Mouse (Mus musculus) E14TG2a.4 (cell line): ENCODE measurements at regions not wholly inside any gene's neighbourhood (a gene's known extent, or its start where the extent isn't known, plus 50 kb on each side); places are given as distances from the start of the nearest gene placed in this dataset.

Experiments used
- H3K27me3 ChIP-seq: 2 replicates; pipeline ENCODE4 v1.6.1; 2014; ENCODE audit warnings: low read length, control low read depth; ENCODE audit not compliant: insufficient read depth
- H3K36me3 ChIP-seq: 2 replicates; pipeline ENCODE4 v1.6.1; 2014; ENCODE audit warnings: low read length, control low read depth; ENCODE audit not compliant: insufficient read depth
- H3K4me1 ChIP-seq: replicated peaks from 2 replicates; pipeline ENCODE4 v1.6.1; 2014; ENCODE audit warnings: low read depth, low read length, control low read depth
- H3K4me3 ChIP-seq: replicated peaks from 2 replicates; pipeline ENCODE4 v1.5.1; 2014; ENCODE audit warnings: mild to moderate bottlenecking, low read length
- H3K9me3 ChIP-seq: 2 replicates; pipeline ENCODE4 v1.6.1; 2014; ENCODE audit warnings: low read length, control low read depth
- CTCF ChIP-seq: conservative IDR thresholded peaks from 2 replicates; pipeline ENCODE4 v1.5.1; 2014; ENCODE audit warnings: low read length
- NANOG ChIP-seq: IDR thresholded peaks from 2 replicates; pipeline ENCODE4 v1.6.1; 2014; ENCODE audit warnings: borderline replicate concordance, low read length, mixed read lengths
- POU5F1 ChIP-seq: IDR thresholded peaks from 2 replicates; pipeline ENCODE4 v1.6.1; 2014; ENCODE audit warnings: low read length, borderline replicate concordance

DNA sequence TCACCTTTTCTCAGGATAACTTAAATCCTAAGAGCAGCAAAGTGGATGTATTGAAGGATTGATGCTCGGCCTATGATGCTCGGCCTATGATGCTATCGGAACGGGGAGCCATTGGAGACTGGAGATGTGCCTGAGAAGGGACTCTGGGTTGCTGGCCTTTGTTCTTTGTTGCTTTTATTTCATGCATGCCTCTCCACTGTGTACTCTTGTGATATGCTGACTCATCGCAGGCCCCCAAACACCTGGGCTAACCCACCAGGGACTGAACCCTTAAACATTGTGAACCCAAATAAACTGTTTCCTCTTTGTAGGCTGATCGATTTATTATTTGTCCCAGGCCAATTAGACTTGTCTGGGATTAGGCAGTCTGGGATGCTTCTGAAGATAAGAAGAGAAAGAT, 61.9 kb downstream of the Pdcl3 start:
- Histone ChIP-seq H3K27me3 (no peaks in the 10 kb centered on the region), H3K4me1 (0 out of 2 replicates have a peak, but pooled peaks cover 6% of the 10 kb centered on the region), H3K36me3 (no peaks in the 10 kb centered on the region), H3K4me3 (no peak overlapping the region), H3K9me3 (peaks cover 18% of the 10 kb centered on the region)
- TF ChIP-seq POU5F1 (no peak), CTCF (no peak), NANOG (no peak)

DNA sequence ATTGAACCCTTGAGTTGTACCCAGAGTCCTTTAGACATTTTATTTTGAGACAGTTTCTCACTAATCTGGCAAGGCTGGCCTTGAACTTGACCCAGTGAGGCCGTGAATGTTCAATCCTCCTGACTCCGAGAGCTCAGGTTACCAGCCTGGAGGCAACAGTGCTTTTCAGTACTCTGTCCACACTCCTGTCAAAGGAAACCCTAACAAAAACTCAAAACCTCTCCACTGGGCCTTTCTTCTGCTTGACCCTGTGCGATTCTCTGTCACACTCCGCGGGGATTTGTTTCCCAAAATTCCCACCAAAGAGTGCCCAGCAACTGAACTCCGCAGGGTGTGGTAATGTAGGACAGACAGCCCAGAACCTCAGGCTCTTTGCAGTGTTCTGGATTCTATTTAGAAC, 71.9 kb downstream of the Pdcl3 start:
- no peaks in the 10 kb centered on the region for H3K9me3 ChIP-seq
- H3K4me3 ChIP-seq = no peak overlapping the region
- H3K27me3 ChIP-seq = no peaks in the 10 kb centered on the region
- TF ChIP-seq POU5F1 = no peak
- no peak for TF ChIP-seq NANOG
- no peak for TF ChIP-seq CTCF
- no peaks in the 10 kb centered on the region for H3K36me3 ChIP-seq
- H3K4me1 ChIP-seq = no peaks in the 10 kb centered on the region

- Histone ChIP-seq H3K36me3 (no peaks in the 10 kb centered on the region), H3K27me3 (0 out of 2 replicates have a peak, but pooled peaks cover 4% of the 10 kb centered on the region), H3K4me1 (no peaks in the 10 kb centered on the region), H3K4me3 (no peak overlapping the region), H3K9me3 (no peaks in the 10 kb centered on the region)
- TF ChIP-seq NANOG (no peak), CTCF (no peak), POU5F1 (no peak)
Observed at GRCm38 (mm10) chr1:39062509-39062908, 77.1 kb downstream of the Pdcl3 start.

GRCm38 (mm10) chr1:39063666-39064385, 78.4 kb downstream of the Pdcl3 start:
- Histone ChIP-seq H3K4me1 (no peaks in the 10 kb centered on the region), H3K36me3 (no peaks in the 10 kb centered on the region), H3K27me3 (0 out of 2 replicates have a peak, but pooled peaks cover 4% of the 10 kb centered on the region), H3K9me3 (no peaks in the 10 kb centered on the region), H3K4me3 (no peak overlapping the region)
- TF ChIP-seq CTCF = no peak
- no peak for TF ChIP-seq POU5F1
- no peak for TF ChIP-seq NANOG

DNA sequence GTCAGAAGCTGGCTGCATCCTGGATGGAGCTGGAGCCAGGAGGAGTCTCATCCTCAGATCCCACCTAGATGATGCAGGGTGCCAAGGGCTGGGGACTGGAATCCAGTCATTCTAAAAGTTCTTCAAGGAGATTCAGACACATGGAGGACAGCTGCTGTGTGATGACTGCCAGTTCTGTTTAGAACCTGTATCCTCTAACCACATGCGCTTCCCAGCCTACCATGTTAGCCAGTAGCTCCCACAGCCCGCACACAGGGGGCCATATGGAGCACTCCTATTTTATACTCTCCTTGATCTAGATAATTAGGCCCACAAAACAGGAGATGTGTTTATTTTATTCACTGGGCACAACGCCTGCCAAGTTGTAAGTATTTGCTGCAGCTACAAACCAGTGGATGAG, 79.4 kb downstream of the Pdcl3 start:
- Histone ChIP-seq H3K4me3 (no peak overlapping the region), H3K9me3 (no peaks in the 10 kb centered on the region), H3K27me3 (0 out of 2 replicates have a peak, but pooled peaks cover 7% of the 10 kb centered on the region), H3K4me1 (no peaks in the 10 kb centered on the region), H3K36me3 (no peaks in the 10 kb centered on the region)
- no peak for TF ChIP-seq CTCF
- no peak for TF ChIP-seq POU5F1
- no peak for TF ChIP-seq NANOG

DNA sequence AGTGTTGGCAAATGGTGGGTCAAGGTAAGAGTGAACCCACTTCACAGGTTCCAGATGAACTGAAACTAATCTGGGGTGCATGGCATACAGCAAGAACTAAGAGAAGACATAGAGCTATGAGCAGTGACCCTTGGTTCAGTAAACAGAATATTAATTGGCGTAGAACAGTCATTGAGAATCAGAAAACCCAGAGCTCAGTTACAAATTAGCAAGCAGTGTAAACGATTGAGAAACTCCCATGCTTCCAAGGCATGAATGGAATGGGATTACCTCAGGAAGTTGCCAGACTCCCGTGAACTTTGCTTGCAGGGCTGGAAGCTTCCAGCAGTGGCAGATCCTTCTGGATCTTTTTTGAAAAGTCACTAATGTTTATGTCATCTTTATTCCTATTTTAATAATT, 82.5 kb downstream of the Pdcl3 start:
- Histone ChIP-seq H3K4me1 (no peaks in the 10 kb centered on the region), H3K9me3 (no peaks in the 10 kb centered on the region), H3K36me3 (no peaks in the 10 kb centered on the region), H3K4me3 (no peak overlapping the region), H3K27me3 (0 out of 2 replicates have a peak, but pooled peaks cover 7% of the 10 kb centered on the region)
- no peak for TF ChIP-seq POU5F1
- TF ChIP-seq NANOG = no peak
- no peak for TF ChIP-seq CTCF

DNA sequence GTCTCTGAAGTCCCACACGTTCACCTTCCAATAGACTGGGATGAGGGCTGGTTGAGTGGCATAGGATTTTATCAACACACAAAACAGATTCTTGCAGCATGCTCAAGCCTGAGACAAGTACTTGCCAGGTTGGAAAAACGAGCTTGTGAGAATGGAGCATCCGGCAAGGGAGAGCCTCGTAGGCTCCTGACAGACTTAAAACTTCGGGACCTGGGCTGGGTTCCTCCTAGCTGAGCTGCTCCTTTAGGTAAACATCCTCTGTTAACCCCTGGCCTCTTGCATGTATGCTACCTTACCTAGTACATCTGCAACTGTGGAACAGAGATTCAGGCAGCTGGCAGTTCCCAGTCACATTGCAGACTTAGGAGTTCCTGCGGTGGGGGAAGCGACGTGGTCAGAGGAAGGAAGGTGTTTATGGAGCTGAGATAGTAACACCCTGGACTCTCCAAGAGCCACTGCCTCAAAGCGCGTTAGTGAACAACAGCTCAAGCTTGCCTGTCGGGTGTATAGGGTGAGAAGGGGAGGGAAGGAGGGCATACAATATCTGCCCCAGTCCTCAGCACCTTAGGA, 83.8 kb downstream of the Pdcl3 start:
- H3K4me1 ChIP-seq = no peaks in the 10 kb centered on the region
- no peaks in the 10 kb centered on the region for H3K36me3 ChIP-seq
- H3K4me3 ChIP-seq = no peak overlapping the region
- TF ChIP-seq CTCF = no peak
- TF ChIP-seq POU5F1 = no peak
- no peak for TF ChIP-seq NANOG
- no peaks in the 10 kb centered on the region for H3K9me3 ChIP-seq
- H3K27me3 ChIP-seq = 0 out of 2 replicates have a peak, but pooled peaks cover 3% of the 10 kb centered on the region

DNA sequence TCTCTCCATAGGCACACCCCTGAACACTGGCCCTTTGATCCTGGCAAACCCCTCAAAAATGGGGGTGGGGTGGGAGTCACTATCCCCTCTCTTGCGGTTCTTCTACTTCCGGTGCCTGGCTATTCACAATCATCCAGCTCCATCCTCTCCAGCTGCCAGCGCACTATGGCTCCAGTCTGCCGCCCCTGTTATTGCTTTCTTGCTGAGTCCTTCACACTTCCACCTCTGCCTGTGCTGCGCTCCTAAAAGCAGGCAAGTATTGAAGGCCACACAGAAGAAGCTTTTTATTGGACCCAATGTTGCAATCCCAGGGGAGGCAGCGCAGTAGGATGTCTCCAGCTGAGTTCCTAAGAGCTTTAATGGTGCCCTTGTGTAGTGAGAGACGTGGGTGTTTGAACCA, 84.3 kb downstream of the Pdcl3 start:
- Histone ChIP-seq H3K4me1 (no peaks in the 10 kb centered on the region), H3K4me3 (no peak overlapping the region), H3K36me3 (no peaks in the 10 kb centered on the region), H3K9me3 (no peaks in the 10 kb centered on the region), H3K27me3 (0 out of 2 replicates have a peak, but pooled peaks cover 3% of the 10 kb centered on the region)
- no peak for TF ChIP-seq NANOG

GRCm38 (mm10) chr1:39075966-39076365, 90.6 kb downstream of the Pdcl3 start:
- Histone ChIP-seq H3K9me3 (peaks cover 12% of the 10 kb centered on the region), H3K4me3 (no peak overlapping the region), H3K36me3 (no peaks in the 10 kb centered on the region), H3K4me1 (no peaks in the 10 kb centered on the region), H3K27me3 (no peaks in the 10 kb centered on the region)
- TF ChIP-seq NANOG (no peak), CTCF (no peak), POU5F1 (no peak)
